In genomic region chr7:66629419-66629818, GRCm38 (mm10) we compare ENCODE assay signal across 19 mouse cellular contexts.
"Had no signal": no experiment of that assay in that cellular context is flagged by ENCODE, and none has a peak within 500 bp of the region (broad histone marks: within the 10 kb centered on the region; RNA-seq: fewer than 3 reads in every experiment).

No protein-coding gene starts in this region.

- H3K4me3 ChIP-seq: midbrain, embryonic 10.5 days; midbrain, embryonic 12.5 days; myocyte; neural tube, embryonic 13.5 days; neural tube, embryonic 15.5 days; stomach, embryonic 15.5 days had no signal

- H3K9ac ChIP-seq: liver, embryonic 14.5 days; lung, embryonic 14.5 days; midbrain, embryonic 12.5 days; neural tube, embryonic 13.5 days; neural tube, embryonic 15.5 days; stomach, embryonic 15.5 days had no signal

- H3K9me3 ChIP-seq: midbrain, embryonic 12.5 days; neural tube, embryonic 15.5 days; stomach, embryonic 15.5 days had no signal

- H3K27me3 ChIP-seq: midbrain, embryonic 12.5 days; neural tube, embryonic 13.5 days; neural tube, embryonic 15.5 days; stomach, embryonic 15.5 days had no signal

- H3K36me3 ChIP-seq: midbrain, embryonic 10.5 days; midbrain, embryonic 12.5 days; neural tube, embryonic 13.5 days; neural tube, embryonic 15.5 days; stomach, embryonic 15.5 days had no signal

- DNase-seq: lung, adult 18-20 months; lung, embryonic 14.5 days; lung, postnatal 10 days; lung, postnatal 4 days; midbrain, embryonic 14.5 days; right cerebral cortex, adult 18-20 months; right cerebral cortex, postnatal 25 days; right cerebral cortex, postnatal 4 days; thymus, adult 2 months; thymus, postnatal 25 days had no signal

- H3K4me1 ChIP-seq: neural tube, embryonic 13.5 days; neural tube, embryonic 15.5 days; stomach, embryonic 15.5 days had no signal

- ATAC-seq: midbrain, embryonic 16.5 days had no signal

- H3K27ac ChIP-seq: liver, embryonic 14.5 days; midbrain, embryonic 10.5 days; midbrain, embryonic 12.5 days; neural tube, embryonic 13.5 days; neural tube, embryonic 15.5 days; stomach, embryonic 15.5 days; stomach, postnatal 0 days had no signal

- H3K4me2 ChIP-seq: lung, embryonic 14.5 days; midbrain, embryonic 12.5 days; neural tube, embryonic 13.5 days; neural tube, embryonic 15.5 days; stomach, embryonic 15.5 days had no signal
